Mouse (Mus musculus) ES-E14 (cell line): ENCODE results near the gene Il2ra.

Source experiments
- HCFC1 ChIP-seq: IDR thresholded peaks from 2 replicates; pipeline ENCODE4 v1.6.1; 2012; ENCODE audit warnings: low read length, inconsistent platforms, borderline replicate concordance; ENCODE audit not compliant: insufficient read depth
- ZC3H11A ChIP-seq: IDR thresholded peaks from 2 replicates; pipeline ENCODE4 v1.6.1; 2012; ENCODE audit warnings: low read depth, mild to moderate bottlenecking, inconsistent platforms, low read length, borderline replicate concordance
- ZNF384 ChIP-seq: IDR thresholded peaks from 2 replicates; pipeline ENCODE4 v1.6.1; 2012; ENCODE audit warnings: low read depth, low read length, inconsistent platforms

- no peak for TF ChIP-seq ZNF384
- TF ChIP-seq HCFC1, result no peak
- no peak for TF ChIP-seq ZC3H11A
These were observed 10.7 kb downstream of the Il2ra start for GRCm38 (mm10) chr2:11653330-11653729.
